Mouse (Mus musculus): ENCODE measurements around the gene Tmem252.
"Not testable (repeated sequence)": the region's sequence is repeated elsewhere in the genome, so short reads cannot be mapped to it uniquely, and the experiment has no call there.

The Tmem252 gene

GRCm38 (mm10) chr19:24677242-24677984, 3.6 kb downstream of the Tmem252 start:
- intact Hi-C loops (cut with DNase I), result no loop called here

- intact Hi-C loops (cut with DNase I), result no loop called here
Measured at GRCm38 (mm10) chr19:24683016-24683720, 9.4 kb downstream of the Tmem252 start.

- intact Hi-C loops (cut with DNase I), result no loop called here
Measured at GRCm38 (mm10) chr19:24686411-24686810, 12.6 kb downstream of the Tmem252 start.

- intact Hi-C loops (cut with DNase I), result no loop called here
Measured at GRCm38 (mm10) chr19:24688327-24688726, 14.5 kb downstream of the Tmem252 start.

GRCm38 (mm10) chr19:24689531-24689930, 15.7 kb downstream of the Tmem252 start:
- intact Hi-C loops (cut with DNase I), result no loop called here

- intact Hi-C loops (cut with DNase I), result no loop called here
Measured at GRCm38 (mm10) chr19:24692691-24693090, 18.9 kb downstream of the Tmem252 start.

- intact Hi-C loops (cut with DNase I), result no loop called here
Measured at GRCm38 (mm10) chr19:24697946-24698345, 24.1 kb downstream of the Tmem252 start.

GRCm38 (mm10) chr19:24698651-24699050, 24.8 kb downstream of the Tmem252 start:
- intact Hi-C loops (cut with DNase I), result no loop called here

GRCm38 (mm10) chr19:24699196-24699595, 25.4 kb downstream of the Tmem252 start:
- intact Hi-C loops (cut with DNase I), result no loop called here

GRCm38 (mm10) chr19:24699910-24700309, 26.1 kb downstream of the Tmem252 start:
- intact Hi-C loops (cut with DNase I), result no loop called here

GRCm38 (mm10) chr19:24700664-24701063, 26.9 kb downstream of the Tmem252 start:
- intact Hi-C loops (cut with DNase I), result no loop called here

- intact Hi-C loops (cut with DNase I), result no loop called here
Measured at GRCm38 (mm10) chr19:24701716-24702115, 27.9 kb downstream of the Tmem252 start.

GRCm38 (mm10) chr19:24703168-24703567, 29.4 kb downstream of the Tmem252 start:
- intact Hi-C loops (cut with DNase I), result not testable (repeated sequence)

- intact Hi-C loops (cut with DNase I), result loop anchor here (2.0 kb wide), 1 partner anchor 167 kb away; no protein-coding TSS in a partner anchor
Measured at GRCm38 (mm10) chr19:24703680-24704079, 29.9 kb downstream of the Tmem252 start.

- intact Hi-C loops (cut with DNase I), result loop anchor here (2.0 kb wide), 1 partner anchor 166 kb away; no protein-coding TSS in a partner anchor
Measured at GRCm38 (mm10) chr19:24704326-24704725, 30.5 kb downstream of the Tmem252 start.

GRCm38 (mm10) chr19:24705395-24705794, 31.6 kb downstream of the Tmem252 start:
- intact Hi-C loops (cut with DNase I), result loop anchor here (2.0 kb wide), 1 partner anchor 165 kb away; no protein-coding TSS in a partner anchor

GRCm38 (mm10) chr19:24707071-24707906, 33.5 kb downstream of the Tmem252 start:
- intact Hi-C loops (cut with DNase I), result no loop called here

GRCm38 (mm10) chr19:24708032-24708431, 34.2 kb downstream of the Tmem252 start:
- intact Hi-C loops (cut with DNase I), result no loop called here

GRCm38 (mm10) chr19:24716303-24717097, 42.7 kb downstream of the Tmem252 start:
- intact Hi-C loops (cut with DNase I), result no loop called here

GRCm38 (mm10) chr19:24718021-24718420, 44.2 kb downstream of the Tmem252 start:
- intact Hi-C loops (cut with DNase I), result no loop called here

GRCm38 (mm10) chr19:24719504-24719903, 45.7 kb downstream of the Tmem252 start:
- intact Hi-C loops (cut with DNase I), result no loop called here
